Mouse (Mus musculus) ES-E14 (cell line): Measurements from ENCODE around the gene Sh3d19.

Experiments
- CHD2 ChIP-seq: IDR thresholded peaks from 2 replicates; pipeline ENCODE4 v1.6.1; 2014; ENCODE audit warnings: mild to moderate bottlenecking, low read depth, low read length, inconsistent platforms
- ZNF384 ChIP-seq: IDR thresholded peaks from 2 replicates; pipeline ENCODE4 v1.6.1; 2012; ENCODE audit warnings: low read depth, low read length, inconsistent platforms

DNA sequence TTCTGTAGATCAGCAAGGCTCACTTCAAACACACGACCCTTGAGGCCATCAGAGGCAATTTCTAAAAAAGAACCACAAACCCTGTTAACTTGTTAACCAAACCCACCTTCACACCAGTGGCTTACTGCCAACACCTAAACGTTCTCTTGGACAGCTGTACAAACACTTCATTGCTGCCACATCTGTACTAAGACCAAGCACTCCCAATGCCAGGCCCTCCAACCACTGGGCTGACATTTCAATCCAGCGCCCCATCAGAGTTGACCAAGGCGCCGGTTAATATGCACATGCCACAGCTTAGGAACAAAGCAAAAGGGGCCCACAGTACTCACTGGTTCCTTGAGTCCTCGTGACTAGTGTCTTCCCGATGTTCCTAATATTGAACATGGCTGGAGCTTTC lies 170.5 kb downstream of the Sh3d19 start:
- TF ChIP-seq CHD2: no peak
- no peak for TF ChIP-seq ZNF384
